Mouse (Mus musculus) liver, embryonic 15.5 days (tissue): ENCODE data around the gene Mpg. TPM values are rescaled to one million over a fixed set of nuclear protein-coding genes. Genes with fewer than 3 reads are reported as not detected.
A peak's percentile ranks its signal among the peaks of the same experiment; 100 is the strongest.

Source experiments
- ATAC-seq: fragments of 200-750 bp; cut with Nextera tagmentation; 2 replicates; pipeline ENCODE4 v1.8.0; 2017; ENCODE audit warnings: moderate number of reproducible peaks, mild to moderate bottlenecking, moderate library complexity; ENCODE audit not compliant: insufficient read depth
- H3K27ac ChIP-seq: fragments of 300-500 bp; sonication (generic); replicated peaks from 2 replicates; pipeline ENCODE4 v1.5.1; 2015; ENCODE audit warnings: mild to moderate bottlenecking, inconsistent platforms
- H3K27me3 ChIP-seq: fragments of 300-500 bp; sonication (generic); 2 replicates; pipeline ENCODE4 v1.6.1; 2015; ENCODE audit warnings: mild to moderate bottlenecking, inconsistent platforms
- H3K36me3 ChIP-seq: fragments of 300-500 bp; sonication (generic); replicated peaks from 2 replicates; pipeline ENCODE4 v1.6.1; 2015; ENCODE audit warnings: moderate library complexity, mild to moderate bottlenecking, inconsistent platforms
- H3K4me1 ChIP-seq: fragments of 300-500 bp; sonication (generic); replicated peaks from 2 replicates; pipeline ENCODE4 v1.6.1; 2015; ENCODE audit warnings: inconsistent platforms
- H3K4me2 ChIP-seq: fragments of 300-500 bp; sonication (generic); 2 replicates; pipeline ENCODE4 v1.6.1; 2015; ENCODE audit warnings: moderate library complexity, mild to moderate bottlenecking, inconsistent platforms
- H3K4me3 ChIP-seq: fragments of 300-500 bp; sonication (generic); replicated peaks from 2 replicates; pipeline ENCODE4 v1.5.1; 2015; ENCODE audit warnings: mild to moderate bottlenecking, inconsistent platforms
- H3K9ac ChIP-seq: fragments of 300-500 bp; sonication (generic); 2 replicates; pipeline ENCODE4 v1.6.1; 2015; ENCODE audit warnings: moderate library complexity, mild to moderate bottlenecking, inconsistent platforms
- H3K9me3 ChIP-seq: fragments of 300-500 bp; sonication (generic); replicated peaks from 2 replicates; pipeline ENCODE4 v1.6.1; 2016; ENCODE audit warnings: inconsistent platforms
- WGBS: fragments of 180-500 bp; shearing (Covaris S2); methylation state at CpG from one replicate; pipeline ENCODE4 v1.1.7; 2015; ENCODE audit warnings: mixed read lengths; ENCODE audit not compliant: insufficient replicate concordance; 5-methylcytosine and 5-hydroxymethylcytosine counted together
- polyA plus RNA-seq: library from polyadenylated mRNA; unstranded; fragments of >200 nt; fragmentation: Nextera tagmentation; extraction: Ambion mirVana; gene quantifications from 2 replicates; pipeline ENCODE4 v1.2.1, GENCODE M21; 2015

The Mpg gene
- polyA plus RNA-seq, 1 experiment from 2014 or later = 18.3 TPM

- no peak for ATAC-seq
- H3K4me1 ChIP-seq = peaks cover 65% of the 10 kb centered on the region
- no peak overlapping the region for H3K4me3 ChIP-seq
- H3K4me2 ChIP-seq = no peak overlapping the region
- no peaks in the 10 kb centered on the region for H3K9me3 ChIP-seq
- peaks cover 35% of the 10 kb centered on the region for H3K27me3 ChIP-seq
- 0 out of 2 replicates have a peak overlapping the region, but pooled peaks have one; percentile 5 for H3K27ac ChIP-seq
- WGBS = 77% methylated on average over 12 of the region's 12 CpGs
- 0 out of 2 replicates have a peak overlapping the region, but pooled peaks have one; percentile 25 for H3K9ac ChIP-seq
- no peaks in the 10 kb centered on the region for H3K36me3 ChIP-seq
Observed at GRCm38 (mm10) chr11:32278458-32278957, 52.2 kb downstream of the Mpg start.

DNA sequence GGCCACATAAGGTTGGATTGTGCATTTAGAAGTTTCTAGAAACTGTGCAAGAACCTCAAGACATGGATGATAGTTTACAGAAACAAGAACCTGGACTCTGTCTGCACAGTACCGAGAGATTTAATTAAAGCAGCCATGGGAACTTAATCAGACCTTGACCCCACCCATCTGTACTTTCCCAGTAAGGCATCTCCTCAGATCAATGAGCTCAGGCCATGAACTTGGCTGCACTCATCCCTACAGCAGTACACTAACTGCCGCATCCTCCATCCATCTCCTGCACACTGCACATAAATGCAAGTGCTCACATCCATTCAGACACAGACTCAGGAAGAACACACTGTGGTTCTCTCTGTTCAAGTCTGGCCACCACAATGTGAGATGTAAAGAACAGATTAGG lies 54.3 kb downstream of the Mpg start:
- Histone ChIP-seq H3K4me3 (peak overlapping the region; percentile 1; the same call in 1 of the 2 replicates), H3K27ac (peak overlapping the region; percentile 98), H3K9ac (peak overlapping the region; percentile 72; the same call in 1 of the 2 replicates)

DNA sequence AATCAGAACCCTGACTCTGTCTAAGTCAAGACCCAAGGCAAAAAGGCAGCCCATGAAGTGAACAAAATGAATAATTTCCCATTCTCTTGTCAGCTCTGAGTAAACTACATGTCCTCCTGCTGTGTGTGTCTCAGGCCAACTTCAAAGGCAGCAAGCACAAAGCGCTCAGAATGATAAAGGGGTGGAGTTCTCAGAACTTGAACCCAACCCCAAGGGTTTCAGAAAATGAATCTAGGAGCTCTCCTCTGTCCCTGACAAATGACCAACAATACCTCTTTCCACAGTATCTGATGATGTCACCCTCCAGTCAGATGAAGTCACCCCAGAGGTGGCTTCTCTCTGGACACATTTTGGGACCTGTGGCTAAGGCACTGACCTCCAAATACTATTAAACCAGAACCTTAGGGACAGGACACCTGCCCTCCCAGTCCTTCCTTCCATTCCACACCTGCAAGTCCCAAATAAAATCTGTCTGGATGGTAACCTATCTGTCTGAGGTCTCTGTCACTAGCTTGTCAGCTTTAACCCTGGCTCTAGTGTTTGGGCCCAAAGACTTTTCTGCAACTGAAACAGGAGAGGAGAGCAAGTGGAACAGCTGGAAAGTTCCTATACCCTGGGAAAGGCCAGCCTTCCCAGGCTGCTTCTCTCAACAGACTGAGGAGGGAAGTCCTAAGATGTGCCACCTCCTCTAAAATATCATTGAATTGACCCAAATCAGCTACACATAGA lies 55.3 kb downstream of the Mpg start:
- H3K9me3 ChIP-seq = no peaks in the 10 kb centered on the region
- H3K27me3 ChIP-seq = peaks cover 31% of the 10 kb centered on the region
- peak overlapping the region; percentile 72 for H3K9ac ChIP-seq
- 20% methylated on average over 1 of the region's 1 CpGs for WGBS
- peak overlapping the region; percentile 98 for H3K27ac ChIP-seq
- no peak for ATAC-seq
- H3K36me3 ChIP-seq = no peaks in the 10 kb centered on the region
- H3K4me3 ChIP-seq = peak overlapping the region; percentile 1; the same call in 1 of the 2 replicates
- H3K4me2 ChIP-seq = peak overlapping the region; percentile 68
- peaks cover 51% of the 10 kb centered on the region for H3K4me1 ChIP-seq

More for the DNA sequence above, 54.3 kb downstream of the Mpg start:
- H3K36me3 ChIP-seq = no peaks in the 10 kb centered on the region
- ATAC-seq = no peak
- peak overlapping the region; percentile 68 for H3K4me2 ChIP-seq
- H3K27me3 ChIP-seq = peaks cover 35% of the 10 kb centered on the region
- WGBS = 41% methylated on average over 2 of the region's 2 CpGs
- no peaks in the 10 kb centered on the region for H3K9me3 ChIP-seq
- peaks cover 60% of the 10 kb centered on the region for H3K4me1 ChIP-seq

Other genes with a start within 250 kb of the Mpg start
- gene Nsg2, start 226.0 kb upstream of the Mpg start, polyA plus RNA-seq = 0.17 and 0.25 TPM in 2 replicates
- gene Il9r, start 26.2 kb upstream of the Mpg start, polyA plus RNA-seq = 0.02 and 0.13 TPM in 2 replicates
- gene Snrnp25, start 21.1 kb upstream of the Mpg start, polyA plus RNA-seq = 68.7 and 70.1 TPM in 2 replicates
- 5.1 and 8.0 TPM in 2 replicates for gene Rhbdf1, start 4.2 kb upstream of the Mpg start, polyA plus RNA-seq
- 28.1 and 31.9 TPM in 2 replicates for gene Nprl3, start 41.2 kb downstream of the Mpg start, polyA plus RNA-seq
- gene Hba-x, start 49.9 kb downstream of the Mpg start, polyA plus RNA-seq = 72.6 and 109 TPM in 2 replicates
- 74,460 and 76,487 TPM in 2 replicates for gene Hba-a1, start 57.0 kb downstream of the Mpg start, polyA plus RNA-seq
- gene Hbq1b, start 60.5 kb downstream of the Mpg start, polyA plus RNA-seq = 139 and 151 TPM in 2 replicates
- gene Hba-a2, start 70.0 kb downstream of the Mpg start, polyA plus RNA-seq = 175,652 and 176,876 TPM in 2 replicates
- 7.3 and 8.0 TPM in 2 replicates for gene Hbq1a, start 73.6 kb downstream of the Mpg start, polyA plus RNA-seq
- 1.0 and 1.1 TPM in 2 replicates for gene Sh3pxd2b, start 121.3 kb downstream of the Mpg start, polyA plus RNA-seq
- 3.9 and 4.8 TPM in 2 replicates for gene Ubtd2, start 228.9 kb downstream of the Mpg start, polyA plus RNA-seq